Mouse (Mus musculus): ENCODE data around the gene Apoa5. TPM values are rescaled to one million over a fixed set of nuclear protein-coding genes. Genes with fewer than 3 reads are reported as not detected.
"Not testable (repeated sequence)": the region's sequence is repeated elsewhere in the genome, so short reads cannot be mapped to it uniquely, and the experiment has no call there.

The Apoa5 gene
- polyA plus RNA-seq, 1 experiment from 2014 or later = 0.64 TPM

GRCm38 (mm10) chr9:46317957-46318356, 49.5 kb downstream of the Apoa5 start:
- H3K27ac ChIP-seq (ENCODE audit: low read depth, low read length) = no peak overlapping the region
- no peaks in the 10 kb centered on the region for H3K27me3 ChIP-seq (replicated peaks; ENCODE audit: control insufficient read depth, insufficient read depth, low read length)

GRCm38 (mm10) chr9:46319886-46320285, 51.5 kb downstream of the Apoa5 start, which contains the start of gene 4931429L15Rik:
TSS of gene 4931429L15Rik (minus strand) at chr9:46319986.
- WGBS = 85% methylated on average over 6 of the region's 6 CpGs
- H3K9me3 ChIP-seq (ENCODE audit: control insufficient read depth) = not testable (repeated sequence)

More at GRCm38 (mm10) chr9:46317957-46318356, 49.5 kb downstream of the Apoa5 start:
- Histone ChIP-seq H3K9me3 (ENCODE audit: control insufficient read depth) (0 out of 2 replicates have a peak, but pooled peaks cover 4% of the 10 kb centered on the region), H3K4me2 (replicated peaks; ENCODE audit: low read depth) (no peak overlapping the region), H3K36me3 (ENCODE audit: control insufficient read depth, insufficient read depth) (no peaks in the 10 kb centered on the region), H3K9ac (ENCODE audit: low read depth, low read length) (no peak overlapping the region), H3K4me1 (replicated peaks; ENCODE audit: control insufficient read depth, insufficient read depth, low read length) (no peaks in the 10 kb centered on the region), H3K4me3 (ENCODE audit: low read depth, low read length) (no peak overlapping the region)
- ATAC-seq = no peak
- TF ChIP-seq CTCF (IDR thresholded peaks at IDR 0.05; ENCODE audit: low read depth) = 0 out of 2 replicates have a peak, but pooled peaks have one; percentile 10
- WGBS = 94% methylated on average over 3 of the region's 3 CpGs

GRCm38 (mm10) chr9:46320461-46320860, 52.0 kb downstream of the Apoa5 start:
- Histone ChIP-seq H3K4me3 (ENCODE audit: low read depth, low read length) (no peak overlapping the region), H3K9ac (ENCODE audit: low read depth, low read length) (no peak overlapping the region), H3K36me3 (ENCODE audit: control insufficient read depth, insufficient read depth) (no peaks in the 10 kb centered on the region), H3K4me1 (replicated peaks; ENCODE audit: control insufficient read depth, insufficient read depth, low read length) (no peaks in the 10 kb centered on the region), H3K9me3 (ENCODE audit: control insufficient read depth) (0 out of 2 replicates have a peak, but pooled peaks cover 4% of the 10 kb centered on the region), H3K27ac (ENCODE audit: low read depth, low read length) (no peak overlapping the region), H3K27me3 (replicated peaks; ENCODE audit: control insufficient read depth, insufficient read depth, low read length) (no peaks in the 10 kb centered on the region), H3K4me2 (replicated peaks; ENCODE audit: low read depth) (no peak overlapping the region)
- no peak for ATAC-seq
- WGBS = 88% methylated on average over 2 of the region's 2 CpGs
- TF ChIP-seq CTCF (IDR thresholded peaks at IDR 0.05; ENCODE audit: low read depth) = no peak

More at GRCm38 (mm10) chr9:46319886-46320285, 51.5 kb downstream of the Apoa5 start, which contains the start of gene 4931429L15Rik:
- H3K9ac ChIP-seq (ENCODE audit: low read depth, low read length); ATAC-seq; H3K4me3 ChIP-seq (ENCODE audit: low read depth, low read length); H3K36me3 ChIP-seq (ENCODE audit: control insufficient read depth, insufficient read depth); H3K4me2 ChIP-seq (replicated peaks; ENCODE audit: low read depth); H3K27ac ChIP-seq (ENCODE audit: low read depth, low read length); H3K4me1 ChIP-seq (replicated peaks; ENCODE audit: control insufficient read depth, insufficient read depth, low read length); H3K27me3 ChIP-seq (replicated peaks; ENCODE audit: control insufficient read depth, insufficient read depth, low read length): not testable (repeated sequence)

Other genes with a start within 250 kb of the Apoa5 start
- 28,401 and 28,927 TPM in 2 replicates for gene Apoa1, start 40.1 kb upstream of the Apoa5 start, polyA plus RNA-seq (2015; fragmentation: Nextera tagmentation; extraction: Ambion mirVana)
- gene Apoc3, start 33.0 kb upstream of the Apoa5 start, polyA plus RNA-seq (2015; fragmentation: Nextera tagmentation; extraction: Ambion mirVana) = 8,073 and 8,903 TPM in 2 replicates
- gene Apoa4, start 27.9 kb upstream of the Apoa5 start, polyA plus RNA-seq (2015; fragmentation: Nextera tagmentation; extraction: Ambion mirVana) = 27,935 and 31,935 TPM in 2 replicates
- gene Zpr1, start 4.4 kb downstream of the Apoa5 start, polyA plus RNA-seq (2015; fragmentation: Nextera tagmentation; extraction: Ambion mirVana) = 21.6 and 24.4 TPM in 2 replicates
- 6.4 and 8.0 TPM in 2 replicates for gene Bud13, start 14.4 kb downstream of the Apoa5 start, polyA plus RNA-seq (2015; fragmentation: Nextera tagmentation; extraction: Ambion mirVana)
- not detected in 2 replicates for gene 4931429L15Rik, start 51.4 kb downstream of the Apoa5 start, polyA plus RNA-seq (2015; fragmentation: Nextera tagmentation; extraction: Ambion mirVana)

Measured in intestine, postnatal 0 days (tissue).